In the genomic region with DNA sequence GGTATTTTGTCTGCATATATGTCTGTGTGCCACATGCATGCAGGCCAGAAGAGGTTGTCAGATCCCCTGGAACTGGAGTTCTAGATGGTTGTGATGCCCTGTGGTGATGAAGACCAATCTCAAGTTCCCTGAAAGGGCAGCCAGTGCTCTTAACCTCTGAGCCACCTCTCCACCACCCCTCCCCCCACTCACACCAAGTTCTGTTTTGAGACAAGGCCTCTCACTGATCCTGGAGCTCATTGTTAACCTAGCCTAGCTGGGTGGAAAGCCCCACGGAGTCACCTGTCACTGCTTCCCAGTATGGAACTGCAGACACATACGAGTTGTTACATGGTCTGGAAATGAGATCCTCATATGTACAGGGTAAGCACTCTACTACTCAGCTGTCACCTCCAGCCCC, we compare ENCODE assay signal across 30 mouse cellular contexts. TPM values are rescaled to one million over a fixed set of nuclear protein-coding genes. Genes with fewer than 3 reads are reported as not detected.
"Had no signal": no experiment of that assay in that cellular context is flagged by ENCODE, and none has a peak within 500 bp of the region (broad histone marks: within the 10 kb centered on the region; RNA-seq: fewer than 3 reads in every experiment).

No protein-coding gene starts in this region.

- H3K4me1 ChIP-seq: embryonic facial prominence, embryonic 12.5 days; embryonic facial prominence, embryonic 15.5 days; forebrain, embryonic 12.5 days; forebrain, embryonic 15.5 days had no signal

- H3K9ac ChIP-seq: embryonic facial prominence, embryonic 12.5 days; embryonic facial prominence, embryonic 13.5 days; embryonic facial prominence, embryonic 15.5 days; forebrain, embryonic 12.5 days; forebrain, embryonic 13.5 days; forebrain, embryonic 15.5 days; forebrain, postnatal 0 days had no signal

- DNase-seq: cerebellum, adult 8-10 months; cerebellum, adult 9-10 months; cerebellum, adult 9-11 months; cerebellum, postnatal 10 days; cerebellum, postnatal 14 days; cerebellum, postnatal 25 days; cerebellum, postnatal 36 days; embryo, embryonic 11 days; forebrain, postnatal 0 days; gastrocnemius, adult 2 months; gastrocnemius, postnatal 10 days; gastrocnemius, postnatal 14 days; gastrocnemius, postnatal 25 days; gastrocnemius, postnatal 36 days; heart, adult 11 months; heart, adult 18-20 months; heart, adult 2 months had no signal

- H3K9me3 ChIP-seq: embryonic facial prominence, embryonic 10.5 days; embryonic facial prominence, embryonic 12.5 days; embryonic facial prominence, embryonic 13.5 days; embryonic facial prominence, embryonic 15.5 days; forebrain, embryonic 10.5 days; forebrain, embryonic 12.5 days; forebrain, embryonic 13.5 days; forebrain, embryonic 15.5 days had no signal

- H3K4me2 ChIP-seq: embryonic facial prominence, embryonic 12.5 days; embryonic facial prominence, embryonic 13.5 days; embryonic facial prominence, embryonic 15.5 days; forebrain, embryonic 12.5 days; forebrain, embryonic 13.5 days; forebrain, embryonic 15.5 days had no signal

- ATAC-seq: forebrain, embryonic 13.5 days; forebrain, embryonic 14.5 days; forebrain, embryonic 15.5 days; forebrain, embryonic 16.5 days had no signal

- H3K36me3 ChIP-seq: embryonic facial prominence, embryonic 10.5 days; embryonic facial prominence, embryonic 12.5 days; embryonic facial prominence, embryonic 13.5 days; embryonic facial prominence, embryonic 15.5 days; forebrain, embryonic 10.5 days; forebrain, embryonic 12.5 days; forebrain, embryonic 15.5 days had no signal

- H3K27me3 ChIP-seq: embryonic facial prominence, embryonic 12.5 days; embryonic facial prominence, embryonic 13.5 days; embryonic facial prominence, embryonic 15.5 days; forebrain, embryonic 12.5 days; forebrain, embryonic 13.5 days; forebrain, embryonic 15.5 days had no signal

- H3K4me3 ChIP-seq: embryonic facial prominence, embryonic 10.5 days; embryonic facial prominence, embryonic 12.5 days; embryonic facial prominence, embryonic 13.5 days; embryonic facial prominence, embryonic 15.5 days; erythroblast, embryonic 14.5 days; forebrain, embryonic 10.5 days; forebrain, embryonic 12.5 days; forebrain, embryonic 13.5 days; forebrain, embryonic 15.5 days; gastrocnemius, adult 2 months; heart, adult 2 months had no signal

- H3K27ac ChIP-seq: embryonic facial prominence, embryonic 10.5 days; embryonic facial prominence, embryonic 12.5 days; embryonic facial prominence, embryonic 13.5 days; embryonic facial prominence, embryonic 15.5 days; forebrain, embryonic 10.5 days; forebrain, embryonic 12.5 days; forebrain, embryonic 13.5 days; forebrain, embryonic 15.5 days; gastrocnemius, adult 2 months; heart, adult 2 months had no signal

RNA-seq across cellular contexts. Expression of a gene that starts 9.9 kb away (rescaled TPM):
- total RNA-seq: gastrocnemius, adult 2 months; gastrocnemius, adult 8-10 months; gastrocnemius, postnatal 14 days; gastrocnemius, postnatal 25 days; gastrocnemius, postnatal 36 days; granulocyte monocyte progenitor cell, adult 5-6 weeks; heart, adult 18-20 months; heart, adult 2 months had no signal
- polyA plus RNA-seq: erythroblast, embryonic 14.5 days had no signal
